Mouse (Mus musculus) limb, embryonic 14.5 days (tissue): ENCODE measurements at regions not wholly inside any gene's neighbourhood (a gene's known extent, or its start where the extent isn't known, plus 50 kb on each side); places are given as distances from the start of the nearest gene placed in this dataset.

Experiments used
- ATAC-seq: fragments of 200-750 bp; cut with Nextera tagmentation; 2 replicates; pipeline ENCODE4 v1.8.0; 2017; ENCODE audit warnings: low read depth, moderate number of reproducible peaks, moderate TSS enrichment; ENCODE audit not compliant: low FRiP score
- DNase-seq: peaks from one replicate; pipeline ENCODE4 v3.0.0-alpha.2; 2015; ENCODE audit warnings: low spot score
- H3K27ac ChIP-seq: fragments of 300-500 bp; sonication (generic); replicated peaks from 2 replicates; pipeline ENCODE4 v1.5.1; 2014; ENCODE audit warnings: low read depth, mild to moderate bottlenecking, low read length, moderate library complexity, mixed read lengths
- H3K27me3 ChIP-seq: fragments of 300-500 bp; sonication (generic); 2 replicates; pipeline ENCODE4 v1.6.1; 2014; ENCODE audit warnings: low read length, mixed read lengths; ENCODE audit not compliant: control insufficient read depth, insufficient read depth
- H3K36me3 ChIP-seq: fragments of 300-500 bp; sonication (generic); 2 replicates; pipeline ENCODE4 v1.6.1; 2014; ENCODE audit warnings: mild to moderate bottlenecking, low read length, moderate library complexity, mixed read lengths; ENCODE audit not compliant: control insufficient read depth, insufficient read depth
- H3K4me1 ChIP-seq: fragments of 300-500 bp; sonication (generic); 2 replicates; pipeline ENCODE4 v1.6.1; 2014; ENCODE audit warnings: antibody characterized with exemption, low read length, mixed read lengths; ENCODE audit not compliant: control insufficient read depth, insufficient read depth
- H3K4me2 ChIP-seq: fragments of 300-500 bp; sonication (generic); replicated peaks from 2 replicates; pipeline ENCODE4 v1.6.1; 2014; ENCODE audit warnings: low read depth, mild to moderate bottlenecking, low read length, moderate library complexity; ENCODE audit not compliant: severe bottlenecking
- H3K4me3 ChIP-seq: fragments of 300-500 bp; sonication (generic); replicated peaks from 2 replicates; pipeline ENCODE4 v1.5.1; 2014; ENCODE audit warnings: low read length
- H3K9ac ChIP-seq: fragments of 300-500 bp; sonication (generic); 2 replicates; pipeline ENCODE4 v1.6.1; 2014; ENCODE audit warnings: mild to moderate bottlenecking, low read depth, low read length, moderate library complexity; ENCODE audit not compliant: severe bottlenecking
- H3K9me3 ChIP-seq: fragments of 300-500 bp; sonication (generic); 2 replicates; pipeline ENCODE4 v1.6.1; 2016; ENCODE audit warnings: low read length; ENCODE audit not compliant: control insufficient read depth
- POLR2A ChIP-seq: fragments of 200-500 bp; IDR thresholded peaks from 2 replicates; pipeline ENCODE4 v1.8.0; 2012; ENCODE audit warnings: inconsistent platforms, mild to moderate bottlenecking, moderate library complexity, borderline replicate concordance; ENCODE audit not compliant: insufficient read depth, insufficient read length; ENCODE audit errors: extremely low read depth
- WGBS: fragments of 180-500 bp; shearing (Covaris S2); extraction: QIAGEN DNeasy Blood & Tissue Kit; methylation state at CpG from one replicate; pipeline ENCODE4 v1.1.7; 2014; 5-methylcytosine and 5-hydroxymethylcytosine counted together

DNA sequence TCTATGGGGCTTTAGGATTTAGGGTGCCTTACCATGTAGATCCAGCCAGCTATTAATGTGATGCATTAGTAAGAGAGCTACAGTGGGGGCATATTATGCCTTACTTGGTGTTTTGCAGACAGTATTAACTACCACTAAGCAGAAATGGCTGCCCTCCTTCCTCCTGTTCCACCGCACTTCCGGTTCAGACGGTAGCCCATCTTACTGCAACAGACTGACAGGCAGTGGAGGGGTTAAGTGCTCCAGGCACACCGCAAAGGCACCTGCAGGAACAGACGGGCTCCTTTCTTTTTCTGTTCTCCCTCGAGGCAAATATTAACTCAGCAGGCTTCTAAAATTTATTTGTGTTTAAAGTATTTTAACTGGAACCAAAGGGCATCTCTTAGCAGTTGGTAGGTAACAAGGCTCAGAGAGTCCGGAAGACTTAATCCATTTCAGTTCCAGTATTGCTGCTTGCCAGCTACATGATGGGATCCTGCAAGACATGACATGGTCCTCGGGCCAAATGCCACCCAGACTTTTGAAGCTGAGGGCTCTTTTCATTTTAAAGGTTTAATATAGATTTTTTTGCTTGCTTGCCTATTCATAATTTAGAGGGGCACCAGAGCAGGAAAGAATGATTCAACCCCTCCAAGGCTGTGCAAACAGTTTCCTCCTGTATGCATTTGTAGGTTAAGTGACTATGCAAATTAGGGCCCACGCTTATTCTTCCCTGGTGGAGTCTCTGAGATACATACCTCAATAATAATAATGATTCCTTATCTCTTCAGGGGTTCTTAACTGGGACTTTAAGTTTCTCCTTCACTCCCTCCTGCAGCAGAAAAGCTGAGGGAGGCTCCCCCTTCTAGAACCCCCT is 177.7 kb downstream of the Emp1 start:
- ATAC-seq (no peak), DNase-seq (peak; percentile 11)
- H3K27me3 ChIP-seq: no peaks in the 10 kb centered on the region
- H3K9ac ChIP-seq: no peak overlapping the region
- no peak overlapping the region for H3K27ac ChIP-seq
- WGBS: 17% methylated on average over 9 of the region's 9 CpGs
- H3K4me1 ChIP-seq: 0 out of 2 replicates have a peak, but pooled peaks cover 5% of the 10 kb centered on the region
- H3K4me3 ChIP-seq: no peak overlapping the region
- H3K4me2 ChIP-seq: no peak overlapping the region
- no peaks in the 10 kb centered on the region for H3K36me3 ChIP-seq
- TF ChIP-seq POLR2A: no peak
- H3K9me3 ChIP-seq: no peaks in the 10 kb centered on the region

DNA sequence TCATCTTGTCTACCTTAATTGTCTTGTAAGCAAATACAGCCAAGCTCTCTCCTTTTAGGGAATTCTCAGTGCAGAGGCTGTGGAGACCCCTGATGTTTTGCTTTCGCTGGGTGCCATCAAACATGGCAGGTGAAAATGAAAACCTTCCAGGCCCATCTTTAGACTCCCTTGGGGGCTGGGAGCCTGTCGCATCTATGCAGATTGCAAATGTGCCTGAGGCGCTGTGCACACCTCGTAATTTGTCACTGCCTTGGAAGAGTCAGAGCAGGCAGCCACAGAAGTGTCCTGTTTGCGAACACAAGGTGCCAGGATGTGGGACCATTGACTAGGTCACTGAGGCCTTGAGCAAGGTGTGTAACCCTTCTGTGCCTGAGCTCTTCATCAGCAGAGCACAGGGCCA is 179.2 kb downstream of the Emp1 start:
- no peak overlapping the region for H3K4me2 ChIP-seq
- H3K27me3 ChIP-seq: no peaks in the 10 kb centered on the region
- H3K9me3 ChIP-seq: no peaks in the 10 kb centered on the region
- H3K27ac ChIP-seq: no peak overlapping the region
- no peaks in the 10 kb centered on the region for H3K36me3 ChIP-seq
- no peak for DNase-seq
- TF ChIP-seq POLR2A: no peak
- H3K4me3 ChIP-seq: no peak overlapping the region
- no peak overlapping the region for H3K9ac ChIP-seq
- 43% methylated on average over 5 of the region's 5 CpGs for WGBS
- H3K4me1 ChIP-seq: 0 out of 2 replicates have a peak, but pooled peaks cover 5% of the 10 kb centered on the region
- no peak for ATAC-seq

- TF ChIP-seq POLR2A: no peak
- 0 out of 2 replicates have a peak, but pooled peaks cover 5% of the 10 kb centered on the region for H3K4me1 ChIP-seq
- H3K4me3 ChIP-seq: no peak overlapping the region
- no peaks in the 10 kb centered on the region for H3K36me3 ChIP-seq
- no peaks in the 10 kb centered on the region for H3K27me3 ChIP-seq
- H3K9me3 ChIP-seq: no peaks in the 10 kb centered on the region
- ATAC-seq: no peak
- no peak for DNase-seq
- no peak overlapping the region for H3K4me2 ChIP-seq
- H3K9ac ChIP-seq: no peak overlapping the region
- H3K27ac ChIP-seq: no peak overlapping the region
- WGBS: 63% methylated on average over 5 of the region's 5 CpGs
These were observed 180.0 kb downstream of the Emp1 start for GRCm38 (mm10) chr6:135542356-135542755.

DNA sequence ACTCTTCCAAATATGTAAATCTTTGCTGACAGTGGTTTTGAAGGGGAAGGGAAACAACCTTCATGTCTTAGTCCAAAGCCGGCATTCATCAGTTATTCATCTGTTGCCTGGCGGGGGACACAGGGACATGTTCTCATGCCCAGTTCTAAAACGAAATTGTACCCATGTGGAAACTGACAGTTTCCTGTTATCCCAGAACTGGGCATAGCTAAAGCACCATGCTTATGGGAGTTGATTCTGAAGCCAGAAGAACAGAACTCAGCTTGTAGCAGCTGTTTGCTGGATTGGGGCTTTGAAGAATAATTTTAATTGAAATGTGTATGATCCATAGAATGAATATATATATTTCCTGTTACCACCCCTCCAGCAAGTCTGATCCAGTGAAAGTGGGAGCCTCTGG is 181.0 kb downstream of the Emp1 start:
- no peaks in the 10 kb centered on the region for H3K36me3 ChIP-seq
- DNase-seq (no peak), ATAC-seq (no peak)
- 78% methylated on average over 3 of the region's 3 CpGs for WGBS
- H3K4me2 ChIP-seq: no peak overlapping the region
- no peak overlapping the region for H3K9ac ChIP-seq
- no peak for TF ChIP-seq POLR2A
- H3K27me3 ChIP-seq: no peaks in the 10 kb centered on the region
- H3K9me3 ChIP-seq: no peaks in the 10 kb centered on the region
- H3K4me1 ChIP-seq: 0 out of 2 replicates have a peak, but pooled peaks cover 5% of the 10 kb centered on the region
- H3K4me3 ChIP-seq: no peak overlapping the region
- H3K27ac ChIP-seq: no peak overlapping the region

- H3K4me2 ChIP-seq: no peak overlapping the region
- no peak overlapping the region for H3K27ac ChIP-seq
- H3K27me3 ChIP-seq: no peaks in the 10 kb centered on the region
- no peak overlapping the region for H3K4me3 ChIP-seq
- ATAC-seq (no peak), DNase-seq (no peak)
- H3K4me1 ChIP-seq: 0 out of 2 replicates have a peak, but pooled peaks cover 5% of the 10 kb centered on the region
- no peak overlapping the region for H3K9ac ChIP-seq
- no peaks in the 10 kb centered on the region for H3K9me3 ChIP-seq
- TF ChIP-seq POLR2A: no peak
- 43% methylated on average over 3 of the region's 3 CpGs for WGBS
- no peaks in the 10 kb centered on the region for H3K36me3 ChIP-seq
These were observed 181.5 kb downstream of the Emp1 start for GRCm38 (mm10) chr6:135543863-135544262.
